Mouse (Mus musculus) heart, embryonic 14.5 days (tissue): Measurements from ENCODE around the gene Try4. TPM values are rescaled to one million over a fixed set of nuclear protein-coding genes. Genes with fewer than 3 reads are reported as not detected.

Experiments used
- ATAC-seq: fragments of 200-750 bp; cut with Nextera tagmentation; 2 replicates; pipeline ENCODE4 v1.8.0; 2017; ENCODE audit warnings: low read depth, moderate TSS enrichment; ENCODE audit not compliant: insufficient number of reproducible peaks, insufficient read depth, low FRiP score
- H3K27ac ChIP-seq, 2 experiments: fragments of 200-500 bp in 1 of 2; fragments of 300-500 bp in 1 of 2; sonication (generic) in 1 of 2; replicated peaks in 1 of 2; 2 replicates each; pipeline ENCODE4 v1.5.1; 2012 to 2014; ENCODE audit warnings: low read depth in 2 of 2, low read length in 2 of 2, control low read depth in 1 of 2, mild to moderate bottlenecking in 1 of 2, mixed read lengths in 1 of 2; ENCODE audit not compliant: control insufficient read depth in 1 of 2, insufficient read depth in 1 of 2
- H3K27me3 ChIP-seq: fragments of 300-500 bp; sonication (generic); 2 replicates; pipeline ENCODE4 v1.6.1; 2014; ENCODE audit warnings: mild to moderate bottlenecking, low read length, control low read depth; ENCODE audit not compliant: control insufficient read depth, insufficient read depth
- H3K36me3 ChIP-seq: fragments of 300-500 bp; sonication (generic); 2 replicates; pipeline ENCODE4 v1.6.1; 2014; ENCODE audit warnings: mild to moderate bottlenecking, control low read depth, low read length, mixed read lengths; ENCODE audit not compliant: control insufficient read depth, insufficient read depth
- H3K4me1 ChIP-seq, 2 experiments: fragments of 200-500 bp in 1 of 2; fragments of 300-500 bp in 1 of 2; sonication (generic) in 1 of 2; 2 replicates each; pipeline ENCODE4 v1.6.1; 2012 to 2014; ENCODE audit warnings: low read length in 2 of 2, control low read depth in 1 of 2, mixed read lengths in 1 of 2; ENCODE audit not compliant: control insufficient read depth in 2 of 2, insufficient read depth in 2 of 2
- H3K4me2 ChIP-seq: fragments of 300-500 bp; sonication (generic); 2 replicates; pipeline ENCODE4 v1.6.1; 2014; ENCODE audit warnings: mild to moderate bottlenecking, low read length
- H3K4me3 ChIP-seq, 2 experiments: fragments of 200-500 bp in 1 of 2; fragments of 300-500 bp in 1 of 2; sonication (generic) in 1 of 2; 2 replicates each; pipeline ENCODE4 v1.5.1; 2012 to 2014; ENCODE audit warnings: low read length in 2 of 2, mild to moderate bottlenecking in 2 of 2, control low read depth in 1 of 2, low read depth in 1 of 2, moderate library complexity in 1 of 2; ENCODE audit not compliant: control insufficient read depth in 1 of 2, insufficient read depth in 1 of 2
- H3K9ac ChIP-seq: fragments of 300-500 bp; sonication (generic); 2 replicates; pipeline ENCODE4 v1.6.1; 2014; ENCODE audit warnings: mild to moderate bottlenecking, low read length
- H3K9me3 ChIP-seq: fragments of 300-500 bp; sonication (generic); 2 replicates; pipeline ENCODE4 v1.6.1; 2016; ENCODE audit warnings: low read length, control low read depth; ENCODE audit not compliant: control insufficient read depth
- WGBS: fragments of 180-500 bp; shearing (Covaris S2); extraction: QIAGEN DNeasy Blood & Tissue Kit; methylation state at CpG from one replicate; pipeline ENCODE4 v1.1.7; 2014; 5-methylcytosine and 5-hydroxymethylcytosine counted together
- polyA plus RNA-seq: library from polyadenylated mRNA; unstranded; fragments of >200 nt; fragmentation: Nextera tagmentation; extraction: Ambion mirVana; gene quantifications from 2 replicates; pipeline ENCODE4 v1.2.1, GENCODE M21; 2014

The Try4 gene
- polyA plus RNA-seq, 1 experiment from 2014 or later: not detected

- H3K27me3 ChIP-seq: no peaks in the 10 kb centered on the region
- no peaks in the 10 kb centered on the region for H3K9me3 ChIP-seq
- H3K36me3 ChIP-seq: no peaks in the 10 kb centered on the region
- no peak within 1 kb of the TSS for H3K4me2 ChIP-seq
- no peak within 1 kb of the TSS for H3K4me3 ChIP-seq
- no peak for ATAC-seq
- no peaks in the 10 kb centered on the region for H3K4me1 ChIP-seq
- no peak within 1 kb of the TSS for H3K9ac ChIP-seq
- 71% methylated on average over 2 of the region's 2 CpGs for WGBS
- no peak within 1 kb of the TSS for H3K27ac ChIP-seq
These were observed 51.9 kb downstream of the Try4 start, which contains the start of gene Try10 for GRCm38 (mm10) chr6:41353932-41354331. Gene Try10 (plus strand): TSS chr6:41354105.

Other genes starting within 250 kb of the Try4 start
- gene Try5, start 14.6 kb downstream of the Try4 start, polyA plus RNA-seq: not detected in 2 replicates
- not detected in 2 replicates for gene Try10, start 51.8 kb downstream of the Try4 start, polyA plus RNA-seq
- gene Prss3, start 75.4 kb downstream of the Try4 start, polyA plus RNA-seq: not detected in 2 replicates
- gene Gm5771, start 90.1 kb downstream of the Try4 start, polyA plus RNA-seq: not detected in 2 replicates
- not detected in 2 replicates for gene Gm10334, start 143.9 kb downstream of the Try4 start, polyA plus RNA-seq
- not detected in 2 replicates for gene Prss1, start 156.7 kb downstream of the Try4 start, polyA plus RNA-seq
- not detected in 2 replicates for gene Prss2, start 219.5 kb downstream of the Try4 start, polyA plus RNA-seq